Mouse (Mus musculus): Measurements from ENCODE around the gene Prss23.

Gene Prss23

GRCm38 (mm10) chr7:89499516-89500307 lies 27.3 kb downstream of the Prss23 start:
- DNase-seq (ENCODE audit: low spot score), result peak; percentile 50

DNA sequence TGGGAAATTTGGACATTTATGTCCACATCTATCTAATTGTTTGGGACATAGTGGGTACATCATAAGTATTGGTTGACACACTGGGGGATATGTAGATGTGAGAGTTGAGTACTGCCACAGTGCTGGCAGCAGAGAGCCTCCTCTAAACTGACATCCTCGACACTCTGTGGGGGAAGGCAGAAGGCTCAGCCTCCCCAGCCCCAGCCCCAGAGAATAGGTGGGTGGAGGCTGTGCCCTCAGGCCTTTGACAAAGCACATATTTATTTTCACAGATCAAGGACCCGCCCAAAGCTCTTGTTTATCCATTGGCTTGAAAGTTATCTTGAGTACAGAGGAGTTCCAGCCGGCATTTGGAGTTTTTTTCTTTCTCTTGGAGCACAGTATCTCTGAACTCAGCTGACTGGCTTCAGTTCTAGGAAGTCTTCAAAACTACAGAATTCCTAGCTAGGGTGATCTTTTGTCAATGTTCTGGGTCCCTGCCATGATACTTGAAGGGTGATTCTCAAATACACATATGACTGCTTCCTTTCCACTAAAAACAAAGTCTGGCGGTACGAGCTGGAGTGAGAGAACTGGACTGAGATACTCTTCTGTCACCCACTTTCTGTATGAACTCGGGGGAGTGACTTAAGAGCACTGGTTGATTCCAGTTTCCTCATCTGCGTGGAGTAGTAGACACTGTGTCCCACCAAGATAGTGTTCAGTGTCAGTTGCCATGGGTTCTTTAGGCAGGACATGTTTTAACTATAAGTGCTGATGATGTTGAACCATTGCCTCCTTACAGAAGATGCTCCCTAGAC lies 43.0 kb downstream of the Prss23 start:
- DNase-seq (ENCODE audit: low spot score), result no peak

GRCm38 (mm10) chr7:89481723-89482122 lies 45.3 kb downstream of the Prss23 start:
- DNase-seq (ENCODE audit: low spot score), result no peak

DNA sequence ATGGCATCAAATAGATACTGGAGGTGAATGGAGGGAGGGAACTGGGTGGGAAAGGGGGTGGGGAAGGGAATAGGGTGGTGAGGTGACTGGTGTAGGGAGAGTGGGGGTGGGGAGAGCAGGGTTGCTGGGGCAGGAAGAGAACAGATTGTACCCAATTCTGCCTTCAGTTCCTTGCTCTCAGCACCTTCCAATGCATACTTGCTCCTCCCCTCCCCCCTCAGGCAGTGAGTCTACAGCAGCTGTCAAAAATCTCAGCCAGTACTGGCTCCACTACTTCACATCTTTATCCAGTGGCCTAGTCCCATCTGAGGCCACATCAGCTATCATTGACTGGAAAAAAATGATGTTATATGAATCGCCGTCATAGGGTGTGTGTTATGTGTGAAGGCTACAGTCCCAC lies 48.5 kb downstream of the Prss23 start:
- DNase-seq (ENCODE audit: low spot score), result no peak

DNA sequence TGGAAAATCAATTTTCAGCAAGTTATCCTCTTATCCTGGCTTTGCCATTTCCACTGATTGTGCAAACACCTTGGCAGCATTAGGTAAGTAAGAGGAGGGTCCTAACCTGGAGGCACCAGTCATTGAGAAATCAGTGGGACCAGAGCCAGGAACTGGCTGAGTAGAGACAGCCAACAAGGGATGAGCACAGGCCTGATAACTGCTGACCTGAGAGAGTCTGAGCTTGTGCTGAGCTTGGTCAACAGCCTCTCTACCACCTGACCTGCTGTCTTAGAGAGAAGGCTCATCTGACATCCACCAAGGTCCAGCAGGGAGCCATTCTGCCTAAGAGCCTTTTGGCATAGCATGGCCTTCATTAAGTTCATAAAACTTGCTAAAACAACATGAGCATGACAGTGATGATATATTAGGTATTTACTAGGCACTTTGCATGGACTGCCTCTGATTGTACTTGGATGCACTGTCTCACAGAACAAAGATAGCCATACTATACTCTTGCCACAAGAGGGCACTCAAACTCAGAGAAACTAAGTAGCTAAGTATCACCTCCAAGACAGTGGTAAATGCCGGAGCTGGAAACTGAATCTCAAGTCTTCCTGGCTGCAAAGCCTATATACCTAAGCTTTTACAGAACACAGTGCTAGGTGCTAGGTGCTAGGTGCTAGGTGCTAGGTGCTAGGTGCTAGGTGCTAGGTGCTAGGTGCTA lies 49.5 kb downstream of the Prss23 start:
- peak; percentile 40 for DNase-seq (ENCODE audit: low spot score)

- DNase-seq (ENCODE audit: low spot score), result no peak
Measured at GRCm38 (mm10) chr7:89473442-89473841, 53.5 kb downstream of the Prss23 start.

- DNase-seq (ENCODE audit: low spot score), result no peak
Measured at GRCm38 (mm10) chr7:89463775-89464592, 63.0 kb downstream of the Prss23 start.

DNA sequence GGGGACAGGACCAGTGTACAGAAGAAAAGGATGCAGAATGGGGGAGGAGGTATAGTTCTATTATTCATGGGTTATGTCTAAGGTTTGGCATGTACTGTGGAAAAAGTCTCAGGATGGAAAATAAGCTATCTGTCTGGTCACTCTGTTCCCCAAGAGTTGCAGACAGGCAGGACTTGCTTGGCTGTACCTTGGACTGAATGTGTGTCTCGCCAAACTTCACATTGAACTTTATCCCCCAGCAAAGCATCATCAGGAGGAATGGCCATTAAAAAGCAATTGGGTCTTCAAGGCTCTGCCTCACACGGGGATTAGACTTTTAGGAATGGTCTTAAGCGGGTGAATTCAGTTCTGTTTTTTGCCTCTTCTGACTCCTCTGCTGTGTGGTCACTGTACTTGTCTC lies 63.7 kb downstream of the Prss23 start:
- no peak for DNase-seq (ENCODE audit: low spot score)

GRCm38 (mm10) chr7:89462646-89463207 lies 64.3 kb downstream of the Prss23 start:
- no peak for DNase-seq (ENCODE audit: low spot score)

- no peak for DNase-seq (ENCODE audit: low spot score)
Measured at GRCm38 (mm10) chr7:89461351-89461750, 65.6 kb downstream of the Prss23 start.

DNA sequence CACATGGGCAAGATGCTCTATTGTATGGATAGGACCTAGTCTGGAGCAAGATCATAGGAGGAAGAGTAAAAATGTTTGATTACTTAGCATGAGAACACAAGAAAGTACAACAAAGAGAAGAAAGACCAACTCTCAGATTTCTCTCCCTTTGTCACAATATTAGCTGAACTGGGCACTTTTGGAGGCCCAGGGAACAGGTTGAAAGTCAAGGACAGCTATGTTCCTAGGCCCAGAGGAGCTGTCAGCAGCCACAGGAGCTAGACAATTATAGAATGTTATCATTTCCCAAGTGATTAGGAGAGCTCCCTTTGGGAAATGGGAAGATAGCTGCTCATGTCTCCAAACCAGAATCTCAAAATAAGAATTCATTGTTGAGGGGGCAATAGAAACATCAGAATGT lies 66.1 kb downstream of the Prss23 start:
- DNase-seq (ENCODE audit: low spot score), result no peak

- DNase-seq (ENCODE audit: low spot score), result no peak
Measured at GRCm38 (mm10) chr7:89459691-89460090, 67.3 kb downstream of the Prss23 start.

All from urinary bladder, postnatal 25 days (tissue).